Mouse (Mus musculus): ENCODE data around the gene Exosc2. TPM values are rescaled to one million over a fixed set of nuclear protein-coding genes. Genes with fewer than 3 reads are reported as not detected.

The Exosc2 gene
- total and polyA plus RNA-seq, 3 experiments: 128 to 219 (median 172) TPM

DNA sequence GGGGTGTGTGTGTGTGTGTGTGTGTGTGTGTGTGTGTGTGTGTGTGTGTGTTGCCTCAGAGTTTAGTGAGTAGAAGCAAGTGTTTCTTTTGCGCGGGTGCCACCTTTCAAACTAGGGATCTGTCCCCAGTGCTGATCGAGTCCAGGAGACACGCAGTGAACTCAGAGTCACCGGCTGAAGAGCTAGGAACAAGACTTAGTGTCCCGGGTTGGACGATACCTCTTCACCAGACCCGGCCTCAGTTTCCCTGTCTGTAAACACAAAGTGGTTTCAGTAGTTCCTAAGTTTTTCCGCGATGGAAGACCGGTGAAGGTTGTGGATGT lies 29.0 kb upstream of the Exosc2 start:
- DNase-seq (ENCODE audit: low read depth, low spot score): no peak
- no peaks in the 10 kb centered on the region for H3K79me2 ChIP-seq (ENCODE audit: control insufficient read depth, insufficient read depth, low read length, poor library complexity)
- no peak overlapping the region for H3K9ac ChIP-seq (ENCODE audit: control insufficient read depth, low read depth, low read length, poor library complexity, severe bottlenecking)
- H3K4me3 ChIP-seq (ENCODE audit: control insufficient read depth in 1 of 2, insufficient read depth in 1 of 2, low read depth in 2 of 2, low read length in 2 of 2): no peak overlapping the region
- no peak overlapping the region for H3K27ac ChIP-seq (ENCODE audit: control insufficient read depth, low read depth, low read length)
- H3K27me3 ChIP-seq (ENCODE audit: control insufficient read depth in 1 of 2, insufficient read depth in 2 of 2, low read length in 2 of 2): peaks cover 0 to 6% of the 10 kb centered on the region in 2 experiments; a peak in 1 of 4 replicates
- TF ChIP-seq CTCF (IDR thresholded peaks at IDR 0.05 in 2 of 3, conservative IDR thresholded peaks at IDR 0.05 in 1 of 3; ENCODE audit: control insufficient read depth in 1 of 3, insufficient read depth in 1 of 3, low read depth in 2 of 3, low read length in 3 of 3, poor library complexity in 1 of 3, severe bottlenecking in 1 of 3) (no peak), BHLHE40 (IDR thresholded peaks at IDR 0.05; ENCODE audit: borderline replicate concordance, low read depth, low read length) (no peak), KAT2A (conservative IDR thresholded peaks at IDR 0.05; ENCODE audit: low read depth, low read length) (no peak), ZNF384 (IDR thresholded peaks at IDR 0.05; ENCODE audit: low read depth, low read length) (no peak), USF2 (IDR thresholded peaks at IDR 0.05; ENCODE audit: borderline replicate concordance in 1 of 2, insufficient read depth in 1 of 2, low read depth in 1 of 2, low read length in 2 of 2) (no peak), TBP (IDR thresholded peaks at IDR 0.05; ENCODE audit: low read depth, low read length) (no peak), CHD1 (IDR thresholded peaks at IDR 0.05; ENCODE audit: low read depth, low read length) (no peak), NELFE (IDR thresholded peaks at IDR 0.05; ENCODE audit: low read depth, low read length) (no peak), HCFC1 (IDR thresholded peaks at IDR 0.05; ENCODE audit: low read depth, low read length) (no peak), SMC3 (IDR thresholded peaks at IDR 0.05; ENCODE audit: low read depth, low read length) (no peak), GATA1 (IDR thresholded peaks at IDR 0.05; ENCODE audit: low read depth, low read length) (no peak), JUND (IDR thresholded peaks at IDR 0.05; ENCODE audit: low read depth, low read length) (no peak), POLR2A (IDR thresholded peaks at IDR 0.05; ENCODE audit: control insufficient read depth in 1 of 2, insufficient read depth in 1 of 2, low read depth in 1 of 2, low read length in 2 of 2, poor library complexity in 1 of 2) (no peak), ELF1 (IDR thresholded peaks at IDR 0.05; ENCODE audit: low read depth, low read length) (no peak), ZKSCAN1 (IDR thresholded peaks at IDR 0.05; ENCODE audit: low read depth, low read length) (no peak), EP300 (IDR thresholded peaks at IDR 0.05; ENCODE audit: low read depth in 1 of 2, low read length in 2 of 2) (no peak), MYB (IDR thresholded peaks at IDR 0.05; ENCODE audit: low read depth, low read length) (no peak), POLR2AphosphoS2 (IDR thresholded peaks at IDR 0.05; ENCODE audit: low read length) (no peak), UBTF (IDR thresholded peaks at IDR 0.05; ENCODE audit: borderline replicate concordance, insufficient read depth, low read depth, low read length) (no peak)
- no peaks in the 10 kb centered on the region for H3K9me3 ChIP-seq (replicated peaks; ENCODE audit: insufficient read depth, low read length)
- no peaks in the 10 kb centered on the region for H3K4me1 ChIP-seq (ENCODE audit: control insufficient read depth in 1 of 2, insufficient read depth in 2 of 2, low read length in 2 of 2)
- H3K36me3 ChIP-seq (ENCODE audit: control insufficient read depth in 1 of 2, insufficient read depth in 2 of 2, low read length in 2 of 2): no peaks in the 10 kb centered on the region

DNA sequence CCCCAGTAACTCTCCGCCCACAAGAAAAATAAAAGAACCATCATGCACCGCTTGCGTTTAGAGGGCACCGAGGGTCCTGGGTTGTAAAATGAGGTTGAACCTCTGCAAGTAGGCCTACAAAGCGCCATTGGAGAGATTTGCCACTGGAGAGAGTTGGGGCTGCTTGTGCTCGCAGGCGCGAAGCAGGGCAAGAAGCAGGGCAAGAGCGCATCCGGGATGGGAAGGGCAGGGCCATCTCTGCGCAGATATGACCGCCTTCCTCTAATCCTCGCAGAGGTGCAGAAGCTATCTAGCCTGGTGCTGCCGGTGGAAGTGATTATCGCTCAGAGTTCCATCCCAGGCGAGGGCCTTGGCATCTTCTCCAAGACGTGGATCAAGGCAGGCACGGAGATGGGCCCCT lies 28.6 kb upstream of the Exosc2 start:
- Histone ChIP-seq H3K27ac (ENCODE audit: control insufficient read depth, low read depth, low read length) (no peak overlapping the region), H3K4me3 (ENCODE audit: control insufficient read depth in 1 of 2, insufficient read depth in 1 of 2, low read depth in 2 of 2, low read length in 2 of 2) (no peak overlapping the region), H3K9me3 (replicated peaks; ENCODE audit: insufficient read depth, low read length) (no peaks in the 10 kb centered on the region), H3K9ac (ENCODE audit: control insufficient read depth, low read depth, low read length, poor library complexity, severe bottlenecking) (no peak overlapping the region), H3K27me3 (ENCODE audit: control insufficient read depth in 1 of 2, insufficient read depth in 2 of 2, low read length in 2 of 2) (peaks cover 1 to 7% of the 10 kb centered on the region in 2 experiments; a peak in 1 of 4 replicates), H3K79me2 (ENCODE audit: control insufficient read depth, insufficient read depth, low read length, poor library complexity) (no peaks in the 10 kb centered on the region), H3K36me3 (ENCODE audit: control insufficient read depth in 1 of 2, insufficient read depth in 2 of 2, low read length in 2 of 2) (no peaks in the 10 kb centered on the region), H3K4me1 (ENCODE audit: control insufficient read depth in 1 of 2, insufficient read depth in 2 of 2, low read length in 2 of 2) (no peaks in the 10 kb centered on the region)
- TF ChIP-seq MYB (IDR thresholded peaks at IDR 0.05; ENCODE audit: low read depth, low read length): no peak
- no peak for DNase-seq (ENCODE audit: low read depth, low spot score)

All from MEL (cell line).